Mouse (Mus musculus): ENCODE measurements around the gene Gm9767. TPM values are rescaled to one million over a fixed set of nuclear protein-coding genes. Genes with fewer than 3 reads are reported as not detected.

Gene Gm9767
- total and polyA plus RNA-seq, 2 experiments = not detected

- WGBS = 80% methylated on average over 6 of the region's 6 CpGs
- no peak overlapping the region for H3K27ac ChIP-seq (replicated peaks; ENCODE audit: insufficient read depth, low read depth, low read length)
- TF ChIP-seq POLR2A (IDR thresholded peaks at IDR 0.05; ENCODE audit: extremely low read depth, insufficient read depth, low read length) = no peak
- TF ChIP-seq CTCF (IDR thresholded peaks at IDR 0.05; ENCODE audit: low read depth, low read length) = no peak
- no peaks in the 10 kb centered on the region for H3K4me1 ChIP-seq (ENCODE audit: control insufficient read depth, insufficient read depth, low read length)
- H3K9ac ChIP-seq (ENCODE audit: low read depth, low read length) = no peak overlapping the region
- H3K36me3 ChIP-seq (ENCODE audit: control insufficient read depth, insufficient read depth, low read length) = no peaks in the 10 kb centered on the region
- no peaks in the 10 kb centered on the region for H3K27me3 ChIP-seq (ENCODE audit: control insufficient read depth, insufficient read depth, low read length)
- no peak for DNase-seq (ENCODE audit: extremely low read depth, low read depth, low spot score)
- no peaks in the 10 kb centered on the region for H3K79me2 ChIP-seq (ENCODE audit: control insufficient read depth, insufficient read depth, low read length)
- no peak overlapping the region for H3K4me3 ChIP-seq (ENCODE audit: insufficient read depth, low read depth, low read length)
These were observed 41.2 kb downstream of the Gm9767 start for GRCm38 (mm10) chr10:26119067-26119821.

- Histone ChIP-seq H3K9ac (ENCODE audit: low read depth, low read length) (no peak overlapping the region), H3K4me3 (ENCODE audit: insufficient read depth, low read depth, low read length) (no peak overlapping the region), H3K4me1 (ENCODE audit: control insufficient read depth, insufficient read depth, low read length) (no peaks in the 10 kb centered on the region), H3K79me2 (ENCODE audit: control insufficient read depth, insufficient read depth, low read length) (no peaks in the 10 kb centered on the region), H3K27ac (replicated peaks; ENCODE audit: insufficient read depth, low read depth, low read length) (no peak overlapping the region), H3K36me3 (ENCODE audit: control insufficient read depth, insufficient read depth, low read length) (no peaks in the 10 kb centered on the region), H3K27me3 (ENCODE audit: control insufficient read depth, insufficient read depth, low read length) (no peaks in the 10 kb centered on the region)
- no peak for TF ChIP-seq CTCF (IDR thresholded peaks at IDR 0.05; ENCODE audit: low read depth, low read length)
- TF ChIP-seq POLR2A (IDR thresholded peaks at IDR 0.05; ENCODE audit: extremely low read depth, insufficient read depth, low read length) = no peak
- no peak for DNase-seq (ENCODE audit: extremely low read depth, low read depth, low spot score)
- 67% methylated on average over 1 of the region's 1 CpGs for WGBS
These were observed 41.7 kb downstream of the Gm9767 start for GRCm38 (mm10) chr10:26119822-26120183.

Other genes starting within 250 kb of the Gm9767 start
- gene Tmem200a, start 797 bp downstream of the Gm9767 start, total RNA-seq (2014; rRNA removed) = 0.07 TPM in 1 of 2 replicates, not detected in the other
- not detected in 2 replicates for gene Tmem200a, start 797 bp downstream of the Gm9767 start, polyA plus RNA-seq (2012; rRNA removed)
- 0.07 and 0.28 TPM in 2 replicates for gene Samd3, start 151.5 kb downstream of the Gm9767 start, total RNA-seq (2014; rRNA removed)
- 0.05 and 0.07 TPM in 2 replicates for gene Samd3, start 151.5 kb downstream of the Gm9767 start, polyA plus RNA-seq (2012; rRNA removed)